Mouse (Mus musculus) hindbrain, postnatal 0 days (tissue): ENCODE measurements around the gene Pde6g. TPM values are rescaled to one million over a fixed set of nuclear protein-coding genes. Genes with fewer than 3 reads are reported as not detected.
A peak's percentile ranks its signal among the peaks of the same experiment; 100 is the strongest.

Experiments used
- ATAC-seq: fragments of 200-750 bp; cut with Nextera tagmentation; 2 replicates; pipeline ENCODE4 v1.8.0; 2017; ENCODE audit warnings: mild to moderate bottlenecking, moderate TSS enrichment, moderate library complexity
- DNase-seq: peaks from one replicate; pipeline ENCODE4 v3.0.0-alpha.2; 2015; ENCODE audit warnings: low spot score
- H3K27ac ChIP-seq: fragments of 300-500 bp; sonication (generic); 2 replicates; pipeline ENCODE4 v1.5.1; 2014; ENCODE audit warnings: mild to moderate bottlenecking
- H3K27me3 ChIP-seq: fragments of 300-500 bp; sonication (generic); 2 replicates; pipeline ENCODE4 v1.6.1; 2014; ENCODE audit warnings: low read length, mixed read lengths; ENCODE audit not compliant: insufficient read depth
- H3K36me3 ChIP-seq: fragments of 300-500 bp; sonication (generic); 2 replicates; pipeline ENCODE4 v1.6.1; 2014; ENCODE audit warnings: low read length, mixed read lengths; ENCODE audit not compliant: insufficient read depth
- H3K4me1 ChIP-seq: fragments of 300-500 bp; sonication (generic); 2 replicates; pipeline ENCODE4 v1.6.1; 2014; ENCODE audit warnings: antibody characterized with exemption, low read length, mixed read lengths; ENCODE audit not compliant: insufficient read depth
- H3K4me2 ChIP-seq: fragments of 300-500 bp; sonication (generic); 2 replicates; pipeline ENCODE4 v1.6.1; 2014; ENCODE audit warnings: low read depth, mild to moderate bottlenecking, low read length, moderate library complexity, mixed read lengths
- H3K4me3 ChIP-seq: fragments of 300-500 bp; sonication (generic); 2 replicates; pipeline ENCODE4 v1.5.1; 2014; ENCODE audit warnings: low read length
- H3K9ac ChIP-seq: fragments of 300-500 bp; sonication (generic); replicated peaks from 2 replicates; pipeline ENCODE4 v1.6.1; 2014; ENCODE audit warnings: mild to moderate bottlenecking, low read length, moderate library complexity, mixed read lengths
- H3K9me3 ChIP-seq: fragments of 300-500 bp; sonication (generic); 2 replicates; pipeline ENCODE4 v1.6.1; 2016; ENCODE audit warnings: low read length, mixed read lengths
- CTCF ChIP-seq: IDR thresholded peaks from 2 replicates; pipeline ENCODE4 v1.5.1; 2016; ENCODE audit warnings: antibody characterized with exemption, control low read depth, low read depth
- WGBS: fragments of 180-500 bp; shearing (Covaris S2); extraction: QIAGEN DNeasy Blood & Tissue Kit; methylation state at CpG from one replicate; pipeline ENCODE4 v1.1.7; 2014; 5-methylcytosine and 5-hydroxymethylcytosine counted together
- polyA plus RNA-seq: library from polyadenylated mRNA; unstranded; fragments of >200 nt; fragmentation: Nextera tagmentation; extraction: Ambion mirVana; gene quantifications from 2 replicates; pipeline ENCODE4 v1.2.1, GENCODE M21; 2015
- total RNA-seq: library from RNA; depleted of rRNA; stranded (reverse); fragments of >200 nt; gene quantifications from 2 replicates; pipeline ENCODE4 v1.2.3, GENCODE M21; 2014

Pde6g gene
- total and polyA plus RNA-seq, 2 experiments from 2014 or later: 0.23 TPM; not detected in 1

- no peak overlapping the region for H3K4me2 ChIP-seq
- no peaks in the 10 kb centered on the region for H3K9me3 ChIP-seq
- no peak for TF ChIP-seq CTCF
- no peak overlapping the region for H3K9ac ChIP-seq
- H3K27me3 ChIP-seq: no peaks in the 10 kb centered on the region
- 94% methylated on average over 3 of the region's 3 CpGs for WGBS
- no peak overlapping the region for H3K27ac ChIP-seq
- H3K4me1 ChIP-seq: peaks cover 10% of the 10 kb centered on the region
- DNase-seq (no peak), ATAC-seq (no peak)
- H3K4me3 ChIP-seq: no peak overlapping the region
- H3K36me3 ChIP-seq: peaks cover 38% of the 10 kb centered on the region
These were observed 44.1 kb upstream of the Pde6g start for GRCm38 (mm10) chr11:120497436-120497835.

- TF ChIP-seq CTCF: no peak
- DNase-seq (no peak), ATAC-seq (no peak)
- no peaks in the 10 kb centered on the region for H3K27me3 ChIP-seq
- H3K4me3 ChIP-seq: no peak overlapping the region
- peaks cover 38% of the 10 kb centered on the region for H3K36me3 ChIP-seq
- H3K4me1 ChIP-seq: peaks cover 19% of the 10 kb centered on the region
- 85% methylated on average over 3 of the region's 3 CpGs for WGBS
- H3K27ac ChIP-seq: no peak overlapping the region
- no peak overlapping the region for H3K9ac ChIP-seq
- no peak overlapping the region for H3K4me2 ChIP-seq
- no peaks in the 10 kb centered on the region for H3K9me3 ChIP-seq
These were observed 40.6 kb upstream of the Pde6g start for GRCm38 (mm10) chr11:120493911-120494310.

- H3K36me3 ChIP-seq: peaks cover 39% of the 10 kb centered on the region
These were observed 40.1 kb upstream of the Pde6g start for GRCm38 (mm10) chr11:120493351-120493750.

DNA sequence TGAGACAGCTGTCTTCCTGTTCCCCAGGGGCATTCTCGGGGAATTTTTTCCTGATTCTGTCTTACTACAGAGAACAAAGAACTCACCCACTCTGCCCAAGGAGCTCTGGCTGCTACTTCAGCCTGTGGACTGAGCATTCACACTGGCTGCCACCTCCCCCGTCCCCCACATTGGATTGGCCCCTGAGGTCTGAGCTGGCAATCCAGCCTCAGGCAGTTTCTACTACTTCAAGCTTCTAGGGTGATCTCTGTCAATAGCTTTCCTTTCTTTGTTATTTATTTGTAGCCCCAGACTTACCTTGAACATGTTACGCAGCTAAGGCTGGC lies 39.5 kb upstream of the Pde6g start:
- peaks cover 40% of the 10 kb centered on the region for H3K36me3 ChIP-seq
- H3K4me1 ChIP-seq: peaks cover 19% of the 10 kb centered on the region

More at GRCm38 (mm10) chr11:120493351-120493750, 40.1 kb upstream of the Pde6g start:
- peaks cover 19% of the 10 kb centered on the region for H3K4me1 ChIP-seq
- TF ChIP-seq CTCF: no peak
- H3K4me3 ChIP-seq: peak overlapping the region; percentile 63
- peak overlapping the region; percentile 59 for H3K9ac ChIP-seq
- peak overlapping the region; percentile 56; the same call in 1 of the 2 replicates for H3K27ac ChIP-seq
- DNase-seq (no peak), ATAC-seq (no peak)
- no peaks in the 10 kb centered on the region for H3K27me3 ChIP-seq
- WGBS: 49% methylated on average over 3 of the region's 3 CpGs
- H3K4me2 ChIP-seq: peak overlapping the region; percentile 77
- no peaks in the 10 kb centered on the region for H3K9me3 ChIP-seq

DNA sequence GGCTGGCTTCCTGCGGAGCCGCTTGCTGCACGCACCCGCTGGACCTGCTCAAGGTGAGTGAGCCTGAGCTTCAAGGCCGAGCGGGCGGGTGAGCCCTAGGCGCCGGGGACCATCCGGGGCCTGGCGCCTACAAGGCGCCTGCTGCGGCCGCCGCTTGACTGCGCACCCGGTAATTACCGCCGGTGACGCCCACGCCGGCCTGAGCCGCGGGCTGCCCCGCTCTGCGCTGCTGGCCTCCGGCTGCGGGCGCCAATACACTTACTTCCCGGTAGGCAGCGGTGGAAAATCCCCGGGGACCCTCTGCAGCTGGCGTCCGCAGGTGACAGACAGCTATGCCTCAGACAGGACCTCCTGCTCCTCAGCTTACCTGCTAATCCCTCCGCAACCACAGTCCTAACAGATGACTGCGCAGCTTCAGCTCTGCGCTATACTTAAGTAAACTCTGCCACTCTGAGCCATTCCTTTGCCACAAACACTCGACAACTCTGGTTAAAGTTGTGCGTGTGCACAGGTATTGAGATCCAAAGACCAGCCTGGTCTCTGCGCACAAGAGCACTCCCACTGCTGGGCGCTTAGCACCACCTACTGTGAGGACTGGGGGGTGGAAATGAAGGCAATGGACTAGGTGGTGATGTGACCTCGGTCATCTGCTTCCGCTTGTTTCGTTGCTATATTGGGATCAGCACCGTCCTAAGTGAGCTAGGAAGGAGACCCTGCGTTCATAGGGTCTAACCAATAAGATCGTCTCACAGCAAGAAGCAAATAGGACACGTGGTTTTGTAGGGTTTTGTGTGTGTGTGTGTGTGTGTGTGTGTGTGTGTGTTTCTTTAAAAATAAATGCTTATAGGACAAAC lies 39.0 kb upstream of the Pde6g start:
- peak overlapping the region; percentile 76 for H3K27ac ChIP-seq
- ATAC-seq (peak; percentile 39), DNase-seq (peak; percentile 54)
- H3K36me3 ChIP-seq: peaks cover 40% of the 10 kb centered on the region
- WGBS: under 1% methylated on average over 45 of the region's 48 CpGs
- no peaks in the 10 kb centered on the region for H3K9me3 ChIP-seq
- peak overlapping the region; percentile 59 for H3K9ac ChIP-seq
- H3K4me2 ChIP-seq: peak overlapping the region; percentile 77
- H3K4me1 ChIP-seq: peaks cover 19% of the 10 kb centered on the region
- no peak; the same call in 1 of the 2 replicates for TF ChIP-seq CTCF
- H3K27me3 ChIP-seq: no peaks in the 10 kb centered on the region
- peak overlapping the region; percentile 63 for H3K4me3 ChIP-seq

More for the DNA sequence above, 39.5 kb upstream of the Pde6g start:
- ATAC-seq (no peak), DNase-seq (no peak)
- H3K9ac ChIP-seq: peak overlapping the region; percentile 59
- no peak for TF ChIP-seq CTCF
- WGBS: 23% methylated on average over 3 of the region's 3 CpGs
- no peaks in the 10 kb centered on the region for H3K9me3 ChIP-seq
- no peaks in the 10 kb centered on the region for H3K27me3 ChIP-seq
- peak overlapping the region; percentile 77 for H3K4me2 ChIP-seq
- peak overlapping the region; percentile 56; the same call in 1 of the 2 replicates for H3K27ac ChIP-seq
- peak overlapping the region; percentile 63 for H3K4me3 ChIP-seq

GRCm38 (mm10) chr11:120491317-120492023 lies 38.2 kb upstream of the Pde6g start, which contains the start of gene Slc25a10:
TSS of gene Slc25a10 (plus strand) at chr11:120491840.
- Histone ChIP-seq H3K27me3 (no peaks in the 10 kb centered on the region), H3K9me3 (no peaks in the 10 kb centered on the region), H3K4me3 (peak within 1 kb of the TSS; percentile 63), H3K4me2 (peak within 1 kb of the TSS; percentile 77), H3K36me3 (peaks cover 35% of the 10 kb centered on the region), H3K9ac (peak within 1 kb of the TSS; percentile 59), H3K4me1 (peaks cover 19% of the 10 kb centered on the region), H3K27ac (peak within 1 kb of the TSS; percentile 76)
- WGBS: under 1% methylated on average over 35 of the region's 35 CpGs
- peak; percentile 95 for DNase-seq
- ATAC-seq: peak; percentile 89
- no peak for TF ChIP-seq CTCF
